Mouse (Mus musculus): Measurements from ENCODE around the gene Ascc1. TPM values are rescaled to one million over a fixed set of nuclear protein-coding genes. Genes with fewer than 3 reads are reported as not detected.
A peak's percentile ranks its signal among the peaks of the same experiment; 100 is the strongest.
"Not testable (repeated sequence)": the region's sequence is repeated elsewhere in the genome, so short reads cannot be mapped to it uniquely, and the experiment has no call there.

Ascc1 gene
- polyA plus RNA-seq, 1 experiment from 2014 or later = 43.6 TPM

DNA sequence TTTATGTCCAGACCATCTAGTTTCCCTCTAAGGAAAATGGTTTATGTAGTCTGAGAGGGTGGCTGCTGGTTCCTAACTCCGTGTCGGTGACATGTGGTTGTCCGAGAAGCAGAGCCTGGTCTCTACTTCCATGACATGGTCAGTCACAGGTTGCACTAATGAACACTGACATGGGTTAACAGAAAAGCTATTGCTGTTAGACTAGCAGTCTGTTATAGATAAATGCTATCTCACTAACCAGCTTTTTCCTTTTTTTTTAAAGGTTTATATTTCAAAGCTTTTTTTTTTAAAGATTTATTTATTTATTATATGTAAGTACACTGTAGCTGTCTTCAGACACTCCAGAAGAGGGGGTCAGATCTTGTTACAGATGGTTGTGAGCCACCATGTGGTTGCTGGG is 3.5 kb upstream of the Ascc1 start:
- no peaks in the 10 kb centered on the region for H3K9me3 ChIP-seq (ENCODE audit: control insufficient read depth, low read length)
- H3K36me3 ChIP-seq (ENCODE audit: control insufficient read depth, insufficient read depth, low read length) = 0 out of 2 replicates have a peak, but pooled peaks cover 11% of the 10 kb centered on the region
- H3K4me3 ChIP-seq (ENCODE audit: low read depth, low read length) = no peak overlapping the region
- H3K9ac ChIP-seq (replicated peaks; ENCODE audit: low read depth, low read length) = no peak overlapping the region
- peaks cover 10% of the 10 kb centered on the region; the same call in 1 of the 2 replicates for H3K4me1 ChIP-seq (ENCODE audit: control insufficient read depth, insufficient read depth, low read length)
- no peak for ATAC-seq (ENCODE audit: low read depth)
- no peaks in the 10 kb centered on the region for H3K27me3 ChIP-seq (ENCODE audit: control insufficient read depth, insufficient read depth, low read length)
- H3K4me2 ChIP-seq (ENCODE audit: low read depth, low read length) = no peak overlapping the region
- H3K27ac ChIP-seq (ENCODE audit: low read depth, low read length) = no peak overlapping the region
- WGBS = 91% methylated on average over 3 of the region's 3 CpGs

- Histone ChIP-seq H3K9ac (replicated peaks; ENCODE audit: low read depth, low read length) (peak overlapping the region; percentile 70; the same call in 1 of the 2 replicates), H3K4me2 (ENCODE audit: low read depth, low read length) (peak overlapping the region; percentile 92), H3K4me3 (ENCODE audit: low read depth, low read length) (peak overlapping the region; percentile 60; the same call in 1 of the 2 replicates), H3K4me1 (ENCODE audit: control insufficient read depth, insufficient read depth, low read length) (peaks cover 12% of the 10 kb centered on the region; the same call in 1 of the 2 replicates)
- H3K36me3 ChIP-seq (ENCODE audit: control insufficient read depth, insufficient read depth, low read length); H3K9me3 ChIP-seq (ENCODE audit: control insufficient read depth, low read length); H3K27ac ChIP-seq (ENCODE audit: low read depth, low read length); H3K27me3 ChIP-seq (ENCODE audit: control insufficient read depth, insufficient read depth, low read length); ATAC-seq (ENCODE audit: low read depth): not testable (repeated sequence)
- WGBS = 79% methylated on average over 8 of the region's 8 CpGs
Measured at GRCm38 (mm10) chr10:60001663-60002062, 942 bp upstream of the Ascc1 start.

GRCm38 (mm10) chr10:60002203-60002602 is 402 bp upstream of the Ascc1 start:
- Histone ChIP-seq H3K36me3 (ENCODE audit: control insufficient read depth, insufficient read depth, low read length) (no peaks in the 10 kb centered on the region), H3K4me1 (ENCODE audit: control insufficient read depth, insufficient read depth, low read length) (peaks cover 12% of the 10 kb centered on the region; the same call in 1 of the 2 replicates), H3K9ac (replicated peaks; ENCODE audit: low read depth, low read length) (peak overlapping the region; percentile 70), H3K27me3 (ENCODE audit: control insufficient read depth, insufficient read depth, low read length) (no peaks in the 10 kb centered on the region), H3K27ac (ENCODE audit: low read depth, low read length) (peak overlapping the region; percentile 98), H3K9me3 (ENCODE audit: control insufficient read depth, low read length) (no peaks in the 10 kb centered on the region), H3K4me3 (ENCODE audit: low read depth, low read length) (peak overlapping the region; percentile 60), H3K4me2 (ENCODE audit: low read depth, low read length) (peak overlapping the region; percentile 92)
- ATAC-seq (ENCODE audit: low read depth) = no peak
- WGBS = 5% methylated on average over 12 of the region's 12 CpGs

GRCm38 (mm10) chr10:60003213-60003752 is 678 bp downstream of the Ascc1 start:
- Histone ChIP-seq H3K9me3 (ENCODE audit: control insufficient read depth, low read length) (no peaks in the 10 kb centered on the region), H3K4me3 (ENCODE audit: low read depth, low read length) (peak overlapping the region; percentile 60), H3K9ac (replicated peaks; ENCODE audit: low read depth, low read length) (peak overlapping the region; percentile 62), H3K27me3 (ENCODE audit: control insufficient read depth, insufficient read depth, low read length) (no peaks in the 10 kb centered on the region), H3K36me3 (ENCODE audit: control insufficient read depth, insufficient read depth, low read length) (peaks cover 6% of the 10 kb centered on the region; the same call in 1 of the 2 replicates), H3K4me2 (ENCODE audit: low read depth, low read length) (peak overlapping the region; percentile 92), H3K4me1 (ENCODE audit: control insufficient read depth, insufficient read depth, low read length) (peaks cover 12% of the 10 kb centered on the region; the same call in 1 of the 2 replicates), H3K27ac (ENCODE audit: low read depth, low read length) (peak overlapping the region; percentile 98)
- ATAC-seq (ENCODE audit: low read depth) = peak; percentile 75
- WGBS = under 1% methylated on average over 19 of the region's 21 CpGs

- peaks cover 6% of the 10 kb centered on the region; the same call in 1 of the 2 replicates for H3K36me3 ChIP-seq (ENCODE audit: control insufficient read depth, insufficient read depth, low read length)
- 78% methylated on average over 9 of the region's 9 CpGs for WGBS
- no peaks in the 10 kb centered on the region for H3K27me3 ChIP-seq (ENCODE audit: control insufficient read depth, insufficient read depth, low read length)
- H3K9ac ChIP-seq (replicated peaks; ENCODE audit: low read depth, low read length) = peak overlapping the region; percentile 62; the same call in 1 of the 2 replicates
- ATAC-seq (ENCODE audit: low read depth) = no peak
- H3K4me3 ChIP-seq (ENCODE audit: low read depth, low read length) = peak overlapping the region; percentile 60
- no peaks in the 10 kb centered on the region for H3K9me3 ChIP-seq (ENCODE audit: control insufficient read depth, low read length)
- H3K27ac ChIP-seq (ENCODE audit: low read depth, low read length) = peak overlapping the region; percentile 98
- peaks cover 12% of the 10 kb centered on the region; the same call in 1 of the 2 replicates for H3K4me1 ChIP-seq (ENCODE audit: control insufficient read depth, insufficient read depth, low read length)
- H3K4me2 ChIP-seq (ENCODE audit: low read depth, low read length) = peak overlapping the region; percentile 92
Measured at GRCm38 (mm10) chr10:60003847-60004246, 1.2 kb downstream of the Ascc1 start.

DNA sequence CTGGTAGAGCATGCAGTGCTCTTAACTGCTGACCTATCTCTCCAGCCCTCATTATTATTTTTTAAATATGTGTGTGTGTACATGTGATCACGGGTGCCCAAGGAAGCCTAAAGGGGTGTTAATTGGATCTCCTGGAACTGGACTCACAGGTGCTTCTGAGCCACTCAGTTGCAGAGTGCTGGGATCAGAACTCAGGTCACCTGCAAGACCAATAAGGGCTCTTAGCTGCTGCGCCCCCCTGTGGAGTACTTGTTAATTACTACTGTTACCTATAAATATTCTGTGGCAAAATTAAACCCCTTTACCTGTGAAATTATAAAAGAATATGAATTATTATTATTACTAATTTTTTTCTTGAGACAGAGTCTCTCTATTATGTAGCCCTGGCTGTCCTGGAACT is 2.7 kb downstream of the Ascc1 start:
- Histone ChIP-seq H3K4me1 (ENCODE audit: control insufficient read depth, insufficient read depth, low read length) (peaks cover 12% of the 10 kb centered on the region; the same call in 1 of the 2 replicates), H3K27me3 (ENCODE audit: control insufficient read depth, insufficient read depth, low read length) (no peaks in the 10 kb centered on the region), H3K4me3 (ENCODE audit: low read depth, low read length) (no peak overlapping the region), H3K36me3 (ENCODE audit: control insufficient read depth, insufficient read depth, low read length) (peaks cover 6% of the 10 kb centered on the region; the same call in 1 of the 2 replicates), H3K9me3 (ENCODE audit: control insufficient read depth, low read length) (no peaks in the 10 kb centered on the region), H3K9ac (replicated peaks; ENCODE audit: low read depth, low read length) (no peak overlapping the region), H3K4me2 (ENCODE audit: low read depth, low read length) (no peak overlapping the region), H3K27ac (ENCODE audit: low read depth, low read length) (no peak overlapping the region)
- no peak for ATAC-seq (ENCODE audit: low read depth)
- WGBS = 63% methylated on average over 2 of the region's 2 CpGs

GRCm38 (mm10) chr10:60009115-60009514 is 6.5 kb downstream of the Ascc1 start:
- no peak overlapping the region for H3K4me3 ChIP-seq (ENCODE audit: low read depth, low read length)
- 79% methylated on average over 3 of the region's 3 CpGs for WGBS
- ATAC-seq (ENCODE audit: low read depth) = no peak
- peaks cover 2% of the 10 kb centered on the region; the same call in 1 of the 2 replicates for H3K4me1 ChIP-seq (ENCODE audit: control insufficient read depth, insufficient read depth, low read length)
- H3K9ac ChIP-seq (replicated peaks; ENCODE audit: low read depth, low read length) = no peak overlapping the region
- no peaks in the 10 kb centered on the region for H3K9me3 ChIP-seq (ENCODE audit: control insufficient read depth, low read length)
- no peak overlapping the region for H3K4me2 ChIP-seq (ENCODE audit: low read depth, low read length)
- H3K27ac ChIP-seq (ENCODE audit: low read depth, low read length) = no peak overlapping the region
- no peaks in the 10 kb centered on the region for H3K27me3 ChIP-seq (ENCODE audit: control insufficient read depth, insufficient read depth, low read length)
- H3K36me3 ChIP-seq (ENCODE audit: control insufficient read depth, insufficient read depth, low read length) = peaks cover 9% of the 10 kb centered on the region; the same call in 1 of the 2 replicates

- Histone ChIP-seq H3K36me3 (ENCODE audit: control insufficient read depth, insufficient read depth, low read length) (peaks cover 11% of the 10 kb centered on the region; the same call in 1 of the 2 replicates), H3K27me3 (ENCODE audit: control insufficient read depth, insufficient read depth, low read length) (no peaks in the 10 kb centered on the region), H3K4me1 (ENCODE audit: control insufficient read depth, insufficient read depth, low read length) (no peaks in the 10 kb centered on the region), H3K9ac (replicated peaks; ENCODE audit: low read depth, low read length) (no peak overlapping the region), H3K27ac (ENCODE audit: low read depth, low read length) (no peak overlapping the region), H3K9me3 (ENCODE audit: control insufficient read depth, low read length) (no peaks in the 10 kb centered on the region), H3K4me2 (ENCODE audit: low read depth, low read length) (no peak overlapping the region), H3K4me3 (ENCODE audit: low read depth, low read length) (no peak overlapping the region)
- ATAC-seq (ENCODE audit: low read depth) = no peak
- 94% methylated on average over 6 of the region's 6 CpGs for WGBS
Measured at GRCm38 (mm10) chr10:60016223-60016622, 13.6 kb downstream of the Ascc1 start.

- no peak overlapping the region for H3K4me3 ChIP-seq (ENCODE audit: low read depth, low read length)
- WGBS = 76% methylated on average over 2 of the region's 2 CpGs
- no peak for ATAC-seq (ENCODE audit: low read depth)
- H3K27me3 ChIP-seq (ENCODE audit: control insufficient read depth, insufficient read depth, low read length) = no peaks in the 10 kb centered on the region
- 0 out of 2 replicates have a peak, but pooled peaks cover 7% of the 10 kb centered on the region for H3K36me3 ChIP-seq (ENCODE audit: control insufficient read depth, insufficient read depth, low read length)
- no peak overlapping the region for H3K9ac ChIP-seq (replicated peaks; ENCODE audit: low read depth, low read length)
- no peaks in the 10 kb centered on the region for H3K9me3 ChIP-seq (ENCODE audit: control insufficient read depth, low read length)
- H3K4me2 ChIP-seq (ENCODE audit: low read depth, low read length) = no peak overlapping the region
- no peaks in the 10 kb centered on the region for H3K4me1 ChIP-seq (ENCODE audit: control insufficient read depth, insufficient read depth, low read length)
- H3K27ac ChIP-seq (ENCODE audit: low read depth, low read length) = no peak overlapping the region
Measured at GRCm38 (mm10) chr10:60019299-60019698, 16.7 kb downstream of the Ascc1 start.

Data from neural tube, embryonic 14.5 days (tissue).